Mouse (Mus musculus) stomach, embryonic 16.5 days (tissue): Measurements from ENCODE around the gene Gm49721. TPM values are rescaled to one million over a fixed set of nuclear protein-coding genes. Genes with fewer than 3 reads are reported as not detected.
"Not testable (repeated sequence)": the region's sequence is repeated elsewhere in the genome, so short reads cannot be mapped to it uniquely, and the experiment has no call there.

Experiments used
- ATAC-seq: fragments of 200-750 bp; cut with Nextera tagmentation; 2 replicates; pipeline ENCODE4 v1.8.0; 2017; ENCODE audit warnings: moderate number of reproducible peaks, moderate TSS enrichment; ENCODE audit not compliant: insufficient read depth, low FRiP score
- H3K27ac ChIP-seq: fragments of 300-500 bp; sonication (generic); 2 replicates; pipeline ENCODE4 v1.5.1; 2014; ENCODE audit warnings: low read length
- H3K27me3 ChIP-seq: fragments of 300-500 bp; sonication (generic); 2 replicates; pipeline ENCODE4 v1.6.1; 2014; ENCODE audit warnings: low read length, control low read depth, mixed read lengths; ENCODE audit not compliant: control insufficient read depth, insufficient read depth
- H3K36me3 ChIP-seq: fragments of 300-500 bp; sonication (generic); 2 replicates; pipeline ENCODE4 v1.6.1; 2014; ENCODE audit warnings: low read length; ENCODE audit not compliant: control insufficient read depth, insufficient read depth
- H3K4me1 ChIP-seq: fragments of 300-500 bp; sonication (generic); 2 replicates; pipeline ENCODE4 v1.6.1; 2014; ENCODE audit warnings: low read length, control low read depth, mixed read lengths; ENCODE audit not compliant: control insufficient read depth, insufficient read depth
- H3K4me2 ChIP-seq: fragments of 300-500 bp; sonication (generic); 2 replicates; pipeline ENCODE4 v1.6.1; 2014; ENCODE audit warnings: low read depth, low read length, mixed read lengths
- H3K4me3 ChIP-seq: fragments of 300-500 bp; sonication (generic); replicated peaks from 2 replicates; pipeline ENCODE4 v1.5.1; 2014; ENCODE audit warnings: mild to moderate bottlenecking, low read length
- H3K9ac ChIP-seq: fragments of 300-500 bp; sonication (generic); 2 replicates; pipeline ENCODE4 v1.6.1; 2014; ENCODE audit warnings: low read length
- H3K9me3 ChIP-seq: fragments of 300-500 bp; sonication (generic); replicated peaks from 2 replicates; pipeline ENCODE4 v1.6.1; 2016; ENCODE audit warnings: low read length, control low read depth; ENCODE audit not compliant: control insufficient read depth
- WGBS: fragments of 180-500 bp; shearing (Covaris S2); extraction: QIAGEN DNeasy Blood & Tissue Kit; methylation state at CpG from one replicate; pipeline ENCODE4 v1.1.7; 2014; 5-methylcytosine and 5-hydroxymethylcytosine counted together
- polyA plus RNA-seq: library from polyadenylated mRNA; unstranded; fragments of >200 nt; fragmentation: Nextera tagmentation; extraction: Ambion mirVana; gene quantifications from 2 replicates; pipeline ENCODE4 v1.2.1, GENCODE M21; 2015

Gene Gm49721
- polyA plus RNA-seq, 1 experiment from 2014 or later: 0.37 TPM

DNA sequence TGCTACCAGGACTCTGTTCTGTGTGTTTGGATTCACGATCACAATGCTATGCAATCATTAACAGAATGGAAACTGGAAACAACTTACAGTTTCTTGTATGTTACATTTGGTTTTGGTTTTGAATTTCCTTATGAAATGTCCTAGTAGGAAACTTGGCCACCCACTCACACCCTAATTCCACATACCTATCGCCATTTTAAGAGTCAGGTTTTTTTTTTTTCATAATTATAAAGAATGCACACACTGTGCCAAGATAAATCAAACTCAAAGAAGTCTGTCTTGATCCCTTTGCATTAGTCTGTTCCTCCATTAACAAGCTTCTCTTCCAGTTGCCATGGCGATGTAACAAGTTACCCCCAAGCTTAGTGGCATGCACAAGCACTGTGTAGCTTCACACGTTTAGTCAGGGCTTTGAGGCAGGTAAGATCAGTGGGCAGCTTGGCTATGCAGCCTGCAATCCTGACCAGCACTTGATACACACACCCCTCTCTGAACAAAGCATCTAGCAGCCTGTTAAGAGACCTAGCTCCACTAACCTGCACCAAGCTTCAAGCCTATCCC, 5.8 kb upstream of the Gm49721 start:
- H3K4me1 ChIP-seq, H3K27me3 ChIP-seq, ATAC-seq, H3K9ac ChIP-seq, H3K36me3 ChIP-seq, H3K27ac ChIP-seq, H3K4me2 ChIP-seq, H3K4me3 ChIP-seq, H3K9me3 ChIP-seq: not testable (repeated sequence)
- 62% methylated on average over 4 of the region's 4 CpGs for WGBS

DNA sequence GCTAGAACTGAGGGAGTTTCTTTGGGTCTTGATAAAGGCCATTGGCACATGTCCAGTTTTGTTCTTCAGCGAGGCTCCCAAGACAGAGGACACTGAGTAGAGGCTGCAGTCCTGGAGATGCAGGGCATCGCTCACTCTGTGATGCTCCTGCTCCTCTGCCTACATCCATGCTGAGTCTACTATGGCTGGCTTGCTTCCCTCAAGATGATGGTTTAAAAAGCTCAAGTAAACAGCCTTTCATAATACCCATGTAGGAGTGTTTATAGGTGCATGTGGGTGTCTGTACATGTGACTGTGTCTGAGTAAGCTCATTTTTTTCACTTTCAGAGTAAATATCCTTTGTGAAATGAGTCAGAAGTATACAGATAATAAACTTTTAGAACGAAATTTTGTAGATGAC, 3.7 kb upstream of the Gm49721 start:
- not testable (repeated sequence) for H3K4me2 ChIP-seq, H3K36me3 ChIP-seq, ATAC-seq, H3K27me3 ChIP-seq, H3K4me3 ChIP-seq, H3K9ac ChIP-seq, H3K4me1 ChIP-seq, H3K27ac ChIP-seq, H3K9me3 ChIP-seq
- WGBS: 67% methylated on average over 3 of the region's 3 CpGs

GRCm38 (mm10) chr17:6979380-6979779, 676 bp downstream of the Gm49721 start:
- WGBS: 17% methylated on average over 5 of the region's 5 CpGs
- H3K27me3 ChIP-seq, H3K36me3 ChIP-seq, H3K4me1 ChIP-seq, H3K27ac ChIP-seq, H3K9me3 ChIP-seq: not testable (repeated sequence)
- ATAC-seq: 0 out of 2 replicates have a peak, but pooled peaks have one; percentile 1
- H3K9ac ChIP-seq: peak overlapping the region; percentile 72
- peak overlapping the region; percentile 48 for H3K4me2 ChIP-seq
- peak overlapping the region; percentile 57 for H3K4me3 ChIP-seq

- ATAC-seq, H3K9ac ChIP-seq, H3K4me3 ChIP-seq, H3K36me3 ChIP-seq, H3K9me3 ChIP-seq, H3K27ac ChIP-seq, H3K27me3 ChIP-seq, H3K4me1 ChIP-seq, H3K4me2 ChIP-seq: not testable (repeated sequence)
- 97% methylated on average over 5 of the region's 8 CpGs for WGBS
Measured at GRCm38 (mm10) chr17:6980144-6980543, 1.4 kb downstream of the Gm49721 start.

- not testable (repeated sequence) for H3K27ac ChIP-seq, H3K27me3 ChIP-seq, H3K9ac ChIP-seq, H3K4me1 ChIP-seq, H3K36me3 ChIP-seq, H3K9me3 ChIP-seq, ATAC-seq, H3K4me2 ChIP-seq, H3K4me3 ChIP-seq
- WGBS: 95% methylated on average over 1 of the region's 1 CpGs
Measured at GRCm38 (mm10) chr17:6986118-6986517, 7.4 kb downstream of the Gm49721 start.

DNA sequence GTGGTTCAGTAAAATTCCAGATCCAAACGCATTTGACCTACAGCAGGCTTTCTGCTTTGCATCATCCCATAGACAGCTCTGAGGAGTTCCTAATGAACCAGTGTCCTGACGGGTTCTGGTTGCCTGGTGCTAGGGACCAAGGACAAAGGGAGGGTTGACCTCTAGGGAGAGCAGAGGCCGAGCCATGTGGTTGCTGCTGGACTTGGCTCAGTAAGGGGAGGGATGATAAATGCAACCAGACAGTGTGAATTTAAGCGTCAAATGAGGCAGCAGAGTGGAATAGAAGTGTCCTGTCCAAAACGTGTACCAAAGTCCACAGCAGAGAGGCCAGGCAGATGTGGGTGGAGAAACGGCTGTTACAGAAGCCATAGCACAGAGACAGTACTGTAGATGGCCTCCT, 16.8 kb downstream of the Gm49721 start:
- no CpG with 5 or more reads among the region's 6 CpGs for WGBS
- H3K4me1 ChIP-seq, H3K36me3 ChIP-seq, H3K9me3 ChIP-seq, H3K27me3 ChIP-seq, ATAC-seq, H3K9ac ChIP-seq, H3K4me2 ChIP-seq, H3K4me3 ChIP-seq, H3K27ac ChIP-seq: not testable (repeated sequence)

GRCm38 (mm10) chr17:6996826-6997225, 18.1 kb downstream of the Gm49721 start:
- H3K4me3 ChIP-seq, H3K9me3 ChIP-seq, H3K36me3 ChIP-seq, H3K4me1 ChIP-seq, H3K27ac ChIP-seq, H3K4me2 ChIP-seq, H3K9ac ChIP-seq, H3K27me3 ChIP-seq: not testable (repeated sequence)
- 69% methylated on average over 8 of the region's 8 CpGs for WGBS
- ATAC-seq: peak; percentile 56; the same call in 1 of the 2 replicates

GRCm38 (mm10) chr17:6997778-6998490, 19.2 kb downstream of the Gm49721 start:
- WGBS: no CpG with 5 or more reads among the region's 7 CpGs
- not testable (repeated sequence) for H3K27ac ChIP-seq, H3K36me3 ChIP-seq, H3K4me3 ChIP-seq, H3K9me3 ChIP-seq, H3K4me2 ChIP-seq, H3K4me1 ChIP-seq, H3K9ac ChIP-seq, H3K27me3 ChIP-seq, ATAC-seq

DNA sequence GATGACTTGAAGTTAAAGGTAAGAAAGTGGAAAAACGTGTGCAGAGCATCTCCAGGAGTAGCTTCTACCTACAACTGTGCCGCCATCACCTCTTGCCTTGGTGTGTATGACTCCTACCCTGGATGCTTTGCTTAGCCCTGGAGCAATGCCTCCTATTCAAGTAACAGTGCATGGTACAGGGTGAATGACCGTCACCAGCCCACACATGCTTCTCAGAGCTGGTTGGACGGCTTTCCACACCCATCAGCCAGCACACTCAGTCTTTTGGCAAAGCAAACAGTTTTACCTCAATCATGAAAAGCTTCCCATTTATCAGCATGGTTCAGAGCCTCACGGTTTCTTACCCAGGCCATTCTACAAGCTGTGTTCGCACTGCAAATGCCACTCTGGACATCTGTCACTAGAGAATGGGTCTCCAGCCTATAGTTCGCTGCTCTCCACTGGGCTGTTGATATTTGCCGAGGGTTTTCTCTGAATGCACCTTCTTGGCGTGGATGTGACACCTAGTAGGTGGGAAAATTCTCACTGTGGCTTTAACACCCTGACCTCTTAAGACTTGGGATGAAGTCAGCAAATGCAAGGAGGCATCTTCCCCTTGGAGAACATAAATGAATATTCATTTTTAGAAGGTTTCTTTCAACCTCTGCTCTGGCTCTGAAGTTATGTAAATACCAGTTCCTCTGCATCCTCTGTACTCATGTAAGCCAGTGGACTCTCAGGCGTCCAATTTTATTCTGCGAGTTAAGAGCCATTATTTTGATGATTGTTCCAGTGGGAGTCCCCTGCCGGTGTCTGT, 23.3 kb downstream of the Gm49721 start:
- H3K27me3 ChIP-seq, H3K36me3 ChIP-seq, H3K9ac ChIP-seq, H3K4me3 ChIP-seq, H3K4me2 ChIP-seq, H3K9me3 ChIP-seq, H3K27ac ChIP-seq, H3K4me1 ChIP-seq: not testable (repeated sequence)
- 62% methylated on average over 7 of the region's 12 CpGs for WGBS
- ATAC-seq: peak; percentile 53
